Mouse (Mus musculus): Measurements from ENCODE around the gene Gm28041. TPM values are rescaled to one million over a fixed set of nuclear protein-coding genes. Genes with fewer than 3 reads are reported as not detected.
"Not testable (repeated sequence)": the region's sequence is repeated elsewhere in the genome, so short reads cannot be mapped to it uniquely, and the experiment has no call there.

Gene Gm28041
- total RNA-seq (2012; rRNA removed) (0.23 and 0.65 TPM in 2 replicates), polyA plus RNA-seq (2012; ENCODE audit: insufficient read depth in 1 of 2, insufficient read length in 2 of 2, low read depth in 1 of 2, low replicate concordance in 2 of 2, missing spikeins in 1 of 2) (under 1 TPM in 1 of 2 experiments, not detected in 1; 0.18 TPM)

DNA sequence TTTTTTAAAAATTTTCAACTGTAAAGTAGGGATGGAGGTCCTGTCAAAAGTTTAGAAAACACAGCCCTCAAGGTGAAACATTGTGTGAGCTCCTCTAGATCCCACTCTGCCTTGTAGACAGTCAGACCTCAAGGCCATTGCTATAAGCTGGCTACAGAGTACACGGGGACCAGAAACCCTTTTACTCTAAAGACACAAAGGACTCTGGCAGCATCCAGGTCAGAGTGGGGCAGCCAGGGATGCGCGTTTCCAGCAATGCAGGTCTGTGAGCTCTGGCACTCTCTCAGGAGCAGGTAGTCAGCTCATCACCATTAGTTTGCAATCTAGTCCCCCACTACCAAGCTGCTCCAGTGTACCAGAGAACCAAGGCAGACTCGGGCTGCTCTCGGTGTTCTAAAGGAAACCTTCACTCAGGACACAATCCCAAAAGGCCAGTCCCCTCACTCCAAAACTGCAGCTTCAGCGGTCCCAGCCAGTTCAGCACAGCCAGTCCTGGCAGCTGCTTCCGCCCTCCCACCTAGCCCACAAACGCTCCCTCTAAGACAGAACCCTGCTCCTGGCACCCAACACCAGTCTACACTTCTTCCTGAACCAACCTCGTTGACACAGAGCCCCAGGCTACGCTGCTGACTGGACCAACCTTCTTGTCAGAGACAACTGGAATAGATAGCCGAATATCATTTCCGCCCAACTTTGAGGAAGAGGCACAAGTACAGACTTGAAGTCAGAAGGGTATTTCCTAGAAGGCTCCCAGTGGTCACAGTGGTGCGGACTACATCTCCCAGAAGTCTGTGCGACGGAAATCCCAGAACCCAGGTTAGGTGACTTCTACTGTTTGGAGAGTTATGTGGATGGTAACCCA is at the start of gene Gm28041, which contains the start of gene Zfp456:
Gene Gm28041 (minus strand): TSS at position 684 of the 862 bp plus-strand sequence.
Gene Zfp456 (minus strand): TSS at position 761 of the 862 bp plus-strand sequence.
- H3K9me3 ChIP-seq (replicated peaks; ENCODE audit: insufficient read depth, low read length); H3K27me3 ChIP-seq (ENCODE audit: control insufficient read depth in 1 of 2, insufficient read depth in 2 of 2, low read length in 2 of 2); H3K79me2 ChIP-seq (ENCODE audit: control insufficient read depth, insufficient read depth, low read length, poor library complexity); H3K36me3 ChIP-seq (ENCODE audit: control insufficient read depth in 1 of 2, insufficient read depth in 2 of 2, low read length in 2 of 2); H3K4me1 ChIP-seq (ENCODE audit: control insufficient read depth in 1 of 2, insufficient read depth in 2 of 2, low read length in 2 of 2): not testable (repeated sequence)
- Histone ChIP-seq H3K4me3 (ENCODE audit: control insufficient read depth in 1 of 2, insufficient read depth in 1 of 2, low read depth in 2 of 2, low read length in 2 of 2) (peak within 1 kb of the TSS; percentile 45 to 86), H3K27ac (ENCODE audit: control insufficient read depth, low read depth, low read length) (peak within 1 kb of the TSS; percentile 73), H3K9ac (ENCODE audit: control insufficient read depth, low read depth, low read length, poor library complexity, severe bottlenecking) (peak within 1 kb of the TSS; percentile 75)
- peak; percentile 64 for TF ChIP-seq GATA1 (IDR thresholded peaks at IDR 0.05; ENCODE audit: low read depth, low read length)
- TF ChIP-seq ELF1 (IDR thresholded peaks at IDR 0.05; ENCODE audit: low read depth, low read length) = peak; percentile 89
- peak; percentile 62; the same call in 1 of the 2 replicates for TF ChIP-seq MXI1 (IDR thresholded peaks at IDR 0.05; ENCODE audit: low read depth, low read length)
- peak; percentile 72; the same call in 1 of the 2 replicates for TF ChIP-seq TBP (IDR thresholded peaks at IDR 0.05; ENCODE audit: low read depth, low read length)
- 0 out of 4 replicates have a peak, but pooled peaks of 1 of the 2 experiments have one; percentile 35 for TF ChIP-seq EP300 (IDR thresholded peaks at IDR 0.05; ENCODE audit: low read depth in 1 of 2, low read length in 2 of 2)
- peak; percentile 93 for TF ChIP-seq HCFC1 (IDR thresholded peaks at IDR 0.05; ENCODE audit: low read depth, low read length)
- TF ChIP-seq NELFE (IDR thresholded peaks at IDR 0.05; ENCODE audit: low read depth, low read length) = peak; percentile 58
- TF ChIP-seq POLR2A (IDR thresholded peaks at IDR 0.05; ENCODE audit: control insufficient read depth in 1 of 2, insufficient read depth in 1 of 2, low read depth in 1 of 2, low read length in 2 of 2, poor library complexity in 1 of 2) = peak in 1 of 2 experiments; percentile 65; a peak in 2 of 4 replicates
- TF ChIP-seq KAT2A (conservative IDR thresholded peaks at IDR 0.05; ENCODE audit: low read depth, low read length) = peak; percentile 73
- TF ChIP-seq TCF12 (IDR thresholded peaks at IDR 0.05; ENCODE audit: low read depth, low read length) = peak; percentile 55
- TF ChIP-seq MYC (IDR thresholded peaks at IDR 0.05; ENCODE audit: low read depth, low read length) = 0 out of 2 replicates have a peak, but pooled peaks have one; percentile 25
- TF ChIP-seq ETS1 (IDR thresholded peaks at IDR 0.05; ENCODE audit: low read depth, low read length) = 0 out of 2 replicates have a peak, but pooled peaks have one; percentile 36
- TF ChIP-seq ZMIZ1 (IDR thresholded peaks at IDR 0.05; ENCODE audit: low read depth, low read length) = 0 out of 2 replicates have a peak, but pooled peaks have one; percentile 66
- TF ChIP-seq SIN3A (IDR thresholded peaks at IDR 0.05; ENCODE audit: low read length) = peak; percentile 87
- 0 out of 2 replicates have a peak, but pooled peaks have one; percentile 17 for TF ChIP-seq NRF1 (IDR thresholded peaks at IDR 0.05; ENCODE audit: insufficient read depth, low read depth, low read length, poor library complexity, severe bottlenecking)
- DNase-seq (ENCODE audit: low read depth, low spot score) = peak; percentile 93

DNA sequence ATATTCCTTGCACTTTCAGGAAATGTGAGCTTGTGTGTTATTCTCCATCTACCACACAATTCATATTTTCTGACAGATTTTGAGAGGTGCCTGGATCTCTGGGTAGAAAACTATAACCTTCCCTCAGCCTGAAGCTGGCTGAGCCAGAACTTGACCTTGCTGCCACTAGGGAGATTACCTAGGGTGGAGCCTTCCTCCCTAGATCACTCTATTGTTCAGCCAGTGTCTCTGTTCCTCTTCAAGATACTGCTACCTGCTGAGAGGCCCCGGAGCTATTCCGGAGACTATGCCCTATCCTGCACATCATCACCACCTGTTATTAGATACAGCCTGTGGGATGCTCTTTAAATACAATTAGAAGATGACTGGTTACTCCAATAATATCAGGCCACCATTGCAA is 47.0 kb upstream of the Gm28041 start:
- not testable (repeated sequence) for H3K4me3 ChIP-seq (ENCODE audit: control insufficient read depth in 1 of 2, insufficient read depth in 1 of 2, low read depth in 2 of 2, low read length in 2 of 2); DNase-seq (ENCODE audit: low read depth, low spot score); H3K27ac ChIP-seq (ENCODE audit: control insufficient read depth, low read depth, low read length); H3K9me3 ChIP-seq (replicated peaks; ENCODE audit: insufficient read depth, low read length); H3K36me3 ChIP-seq (ENCODE audit: control insufficient read depth in 1 of 2, insufficient read depth in 2 of 2, low read length in 2 of 2); H3K9ac ChIP-seq (ENCODE audit: control insufficient read depth, low read depth, low read length, poor library complexity, severe bottlenecking); H3K27me3 ChIP-seq (ENCODE audit: control insufficient read depth in 1 of 2, insufficient read depth in 2 of 2, low read length in 2 of 2); H3K79me2 ChIP-seq (ENCODE audit: control insufficient read depth, insufficient read depth, low read length, poor library complexity); H3K4me1 ChIP-seq (ENCODE audit: control insufficient read depth in 1 of 2, insufficient read depth in 2 of 2, low read length in 2 of 2)
